Mouse (Mus musculus) E14TG2a.4 (cell line): Measurements from ENCODE around the gene Slc24a5.
A peak's percentile ranks its signal among the peaks of the same experiment; 100 is the strongest.
"Not testable (repeated sequence)": the region's sequence is repeated elsewhere in the genome, so short reads cannot be mapped to it uniquely, and the experiment has no call there.

Experiments
- H3K27me3 ChIP-seq: 2 replicates; pipeline ENCODE4 v1.6.1; 2014; ENCODE audit warnings: low read length, control low read depth; ENCODE audit not compliant: insufficient read depth
- H3K36me3 ChIP-seq: 2 replicates; pipeline ENCODE4 v1.6.1; 2014; ENCODE audit warnings: low read length, control low read depth; ENCODE audit not compliant: insufficient read depth
- H3K4me1 ChIP-seq: replicated peaks from 2 replicates; pipeline ENCODE4 v1.6.1; 2014; ENCODE audit warnings: low read depth, low read length, control low read depth
- H3K4me3 ChIP-seq: replicated peaks from 2 replicates; pipeline ENCODE4 v1.5.1; 2014; ENCODE audit warnings: mild to moderate bottlenecking, low read length
- H3K9me3 ChIP-seq: 2 replicates; pipeline ENCODE4 v1.6.1; 2014; ENCODE audit warnings: low read length, control low read depth
- CTCF ChIP-seq: conservative IDR thresholded peaks from 2 replicates; pipeline ENCODE4 v1.5.1; 2014; ENCODE audit warnings: low read length
- NANOG ChIP-seq: IDR thresholded peaks from 2 replicates; pipeline ENCODE4 v1.6.1; 2014; ENCODE audit warnings: borderline replicate concordance, low read length, mixed read lengths
- POU5F1 ChIP-seq: IDR thresholded peaks from 2 replicates; pipeline ENCODE4 v1.6.1; 2014; ENCODE audit warnings: low read length, borderline replicate concordance

The Slc24a5 gene

DNA sequence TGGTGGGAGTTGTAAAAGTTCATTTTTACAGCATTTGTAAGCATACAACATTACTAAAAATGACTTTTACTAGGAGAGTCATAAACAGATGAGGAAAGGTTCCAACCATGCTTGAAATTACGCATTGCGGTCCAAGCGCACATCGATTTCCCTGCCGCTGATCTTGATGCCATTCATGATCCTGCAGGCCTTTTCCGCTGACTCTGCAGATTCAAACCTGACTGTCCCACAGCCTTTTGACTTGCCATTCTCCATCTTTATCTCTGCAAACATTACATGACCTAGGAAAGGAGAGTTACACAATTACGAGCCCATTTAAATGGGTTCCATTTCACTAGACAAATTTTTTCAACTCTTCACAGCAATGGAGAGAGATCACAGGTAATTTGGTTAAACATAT is 20.8 kb downstream of the Slc24a5 start:
- Histone ChIP-seq H3K36me3 (peaks cover 88% of the 10 kb centered on the region), H3K4me3 (no peak overlapping the region), H3K27me3 (no peaks in the 10 kb centered on the region), H3K9me3 (no peaks in the 10 kb centered on the region), H3K4me1 (peaks cover 5% of the 10 kb centered on the region; the same call in 1 of the 2 replicates)
- TF ChIP-seq POU5F1 = no peak
- no peak for TF ChIP-seq NANOG
- no peak for TF ChIP-seq CTCF

DNA sequence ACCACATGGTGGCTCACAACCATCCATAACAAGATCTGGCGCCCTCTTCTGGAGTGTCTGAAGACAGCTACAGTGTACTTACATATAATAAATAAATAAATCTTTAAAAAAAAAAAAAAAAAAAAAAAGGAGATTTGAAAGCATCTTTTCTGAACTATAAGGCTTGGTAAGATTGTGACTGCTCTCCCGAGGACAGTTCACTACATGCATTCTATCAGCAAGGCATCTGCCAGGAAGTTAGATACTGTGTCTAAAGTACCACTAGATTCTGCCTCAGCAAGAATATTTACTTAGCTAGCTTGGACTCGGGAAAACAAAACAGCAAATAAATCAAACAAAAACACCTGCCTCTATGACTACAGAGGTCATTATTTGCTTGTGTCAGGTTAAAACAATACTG is 24.2 kb downstream of the Slc24a5 start:
- H3K9me3 ChIP-seq, H3K4me1 ChIP-seq, H3K4me3 ChIP-seq, H3K27me3 ChIP-seq: not testable (repeated sequence)
- peaks cover 87% of the 10 kb centered on the region for H3K36me3 ChIP-seq

DNA sequence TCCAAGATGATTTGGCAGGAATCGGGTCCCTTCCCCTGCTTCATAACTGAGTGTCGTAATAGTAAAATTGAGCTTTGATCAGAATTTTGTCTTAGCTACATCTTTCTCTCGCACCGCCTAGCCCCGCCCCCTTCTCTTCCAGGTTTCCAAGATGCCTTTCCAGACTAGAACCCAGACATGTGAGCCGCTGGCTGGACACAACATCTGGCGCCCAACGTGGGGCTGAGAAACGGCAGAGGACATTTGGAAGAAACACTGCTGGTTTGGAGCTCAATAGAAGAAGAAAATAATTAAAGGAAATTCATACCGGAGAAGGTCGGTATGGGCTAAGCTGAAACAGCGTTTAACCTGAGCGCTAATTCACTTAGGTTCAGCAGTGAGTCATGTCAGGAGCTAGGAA is 36.6 kb downstream of the Slc24a5 start:
- H3K4me3 ChIP-seq, H3K27me3 ChIP-seq: not testable (repeated sequence)

DNA sequence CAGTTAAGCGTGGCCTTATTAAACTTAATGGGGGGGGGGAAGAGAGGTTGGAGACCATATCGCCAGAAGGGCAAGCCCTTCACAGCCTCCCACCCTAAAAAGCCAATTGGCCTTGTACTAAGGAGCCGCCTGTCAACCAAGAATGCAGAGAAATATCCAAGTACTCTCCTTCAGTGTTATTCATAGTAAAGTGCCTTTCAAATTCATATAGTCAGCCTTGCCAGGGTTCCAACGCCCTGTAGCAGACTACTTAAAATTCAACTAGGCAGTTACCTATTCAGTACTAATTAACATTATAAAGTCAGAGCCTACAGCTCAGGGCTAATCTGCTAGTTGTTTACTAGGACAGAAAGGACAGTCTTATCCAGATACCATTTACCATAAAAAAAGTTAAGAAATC is 38.6 kb downstream of the Slc24a5 start:
- H3K4me3 ChIP-seq, H3K27me3 ChIP-seq, H3K4me1 ChIP-seq: not testable (repeated sequence)
- Histone ChIP-seq H3K36me3 (peaks cover 85% of the 10 kb centered on the region), H3K9me3 (peaks cover 62% of the 10 kb centered on the region)

More for the DNA sequence above, 36.6 kb downstream of the Slc24a5 start:
- peaks cover 85% of the 10 kb centered on the region for H3K36me3 ChIP-seq
- H3K9me3 ChIP-seq = peaks cover 61% of the 10 kb centered on the region
- H3K4me1 ChIP-seq = not testable (repeated sequence)

DNA sequence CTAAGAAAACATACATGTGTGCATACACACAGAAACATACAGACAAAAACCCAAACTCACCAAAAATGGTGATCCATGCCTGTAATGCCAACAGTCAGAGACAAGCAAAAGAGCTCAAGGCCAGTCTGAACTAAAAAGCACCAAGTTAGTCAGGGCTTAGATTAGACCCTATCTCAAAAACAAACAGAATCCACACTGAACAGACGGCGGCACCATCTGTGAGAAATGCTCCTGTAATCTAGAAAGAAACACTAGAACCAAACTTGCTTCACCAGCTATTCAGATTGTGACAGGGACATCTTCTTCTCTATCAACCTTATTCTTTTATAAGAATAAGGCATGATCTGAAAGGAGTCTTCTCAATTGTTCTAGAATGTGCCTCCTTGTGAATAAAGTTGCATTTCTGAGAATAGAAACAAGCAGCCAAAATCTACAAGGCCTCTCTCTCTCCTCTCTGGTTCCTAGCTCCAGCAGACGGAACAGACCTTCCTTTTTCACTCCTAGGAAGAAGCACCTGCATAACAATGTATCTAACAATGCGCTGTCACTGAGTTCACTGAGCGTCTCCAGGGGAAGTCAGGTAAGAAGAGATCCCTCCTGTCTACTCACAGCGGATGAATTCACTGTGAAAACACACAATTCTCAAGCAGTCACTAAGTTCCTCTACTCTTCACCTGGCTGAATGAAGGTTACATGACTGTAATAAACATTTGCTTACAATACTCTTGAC is 51.6 kb downstream of the Slc24a5 start:
- Histone ChIP-seq H3K27me3 (no peaks in the 10 kb centered on the region), H3K9me3 (no peaks in the 10 kb centered on the region), H3K36me3 (peaks cover 42% of the 10 kb centered on the region), H3K4me3 (peak overlapping the region; percentile 35; the same call in 1 of the 2 replicates), H3K4me1 (peaks cover 51% of the 10 kb centered on the region)
- peak; percentile 96 for TF ChIP-seq POU5F1
- TF ChIP-seq CTCF = no peak
- TF ChIP-seq NANOG = no peak; the same call in 1 of the 2 replicates

DNA sequence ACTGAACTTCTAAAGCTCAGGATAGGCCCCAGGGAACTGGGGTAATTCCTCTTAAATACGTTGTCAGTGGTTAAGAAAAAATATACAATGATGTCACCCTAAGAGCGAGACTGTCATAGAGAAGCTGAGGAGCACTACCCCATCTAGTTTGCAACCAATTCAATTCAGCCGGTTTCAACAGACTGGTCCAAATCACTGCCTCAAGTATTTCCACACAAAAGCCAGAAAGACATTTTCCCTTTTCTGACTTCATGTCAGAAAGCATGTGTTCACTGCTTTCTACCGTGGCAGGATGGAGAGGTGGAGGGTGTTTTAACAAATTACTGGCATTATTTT is 54.3 kb downstream of the Slc24a5 start:
- Histone ChIP-seq H3K27me3 (no peaks in the 10 kb centered on the region), H3K4me3 (peak overlapping the region; percentile 87)
- no peak for TF ChIP-seq POU5F1
- TF ChIP-seq CTCF = no peak
- TF ChIP-seq NANOG = no peak

DNA sequence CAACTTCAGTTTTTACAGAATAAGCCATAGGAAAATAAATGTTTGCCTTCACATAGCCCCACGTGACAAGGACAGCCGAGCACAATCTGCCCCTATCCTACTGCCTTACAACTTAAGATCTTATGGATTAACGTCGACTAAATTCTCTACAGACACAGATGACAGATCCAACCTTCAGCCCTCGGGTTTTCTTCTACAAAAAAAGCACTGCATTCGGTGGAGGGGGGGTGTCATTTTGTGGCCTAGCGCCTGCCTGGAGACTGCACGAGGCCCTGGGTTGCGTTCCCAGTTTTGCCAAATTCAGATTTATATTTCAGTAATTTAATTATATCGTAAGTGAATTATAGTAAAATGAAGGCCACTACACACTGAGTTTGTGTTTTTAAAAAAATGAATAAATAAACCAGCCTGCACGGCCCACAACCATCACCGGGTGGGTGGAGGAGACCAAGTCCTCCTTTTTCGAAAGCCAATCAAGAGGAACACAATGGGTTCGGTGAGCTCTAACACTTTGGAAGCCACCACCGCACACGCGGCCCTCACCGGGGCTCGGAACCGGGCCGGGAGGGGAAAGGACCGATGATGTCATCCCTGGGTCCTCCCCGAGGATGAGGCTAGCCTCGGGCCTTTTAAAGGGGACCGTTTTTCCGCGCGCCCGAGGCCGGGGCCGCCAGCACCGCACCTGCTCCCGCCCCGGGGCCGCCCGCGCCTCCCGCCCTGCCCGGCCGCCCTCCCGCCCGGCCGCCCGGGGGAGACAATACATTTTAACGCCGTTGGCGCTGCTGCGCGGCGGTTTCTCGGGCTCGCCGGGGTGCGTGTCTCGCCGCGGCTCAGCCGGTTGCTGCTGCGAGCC is 54.9 kb downstream of the Slc24a5 start:
- TF ChIP-seq CTCF (no peak), NANOG (no peak), POU5F1 (no peak)
- no peaks in the 10 kb centered on the region for H3K27me3 ChIP-seq
- H3K9me3 ChIP-seq = no peaks in the 10 kb centered on the region
- H3K36me3 ChIP-seq = peaks cover 19% of the 10 kb centered on the region; the same call in 1 of the 2 replicates
- peak overlapping the region; percentile 87 for H3K4me3 ChIP-seq
- H3K4me1 ChIP-seq = peaks cover 66% of the 10 kb centered on the region

More for the DNA sequence above, 54.3 kb downstream of the Slc24a5 start:
- no peaks in the 10 kb centered on the region for H3K9me3 ChIP-seq
- H3K4me1 ChIP-seq = peaks cover 66% of the 10 kb centered on the region
- peaks cover 19% of the 10 kb centered on the region; the same call in 1 of the 2 replicates for H3K36me3 ChIP-seq

DNA sequence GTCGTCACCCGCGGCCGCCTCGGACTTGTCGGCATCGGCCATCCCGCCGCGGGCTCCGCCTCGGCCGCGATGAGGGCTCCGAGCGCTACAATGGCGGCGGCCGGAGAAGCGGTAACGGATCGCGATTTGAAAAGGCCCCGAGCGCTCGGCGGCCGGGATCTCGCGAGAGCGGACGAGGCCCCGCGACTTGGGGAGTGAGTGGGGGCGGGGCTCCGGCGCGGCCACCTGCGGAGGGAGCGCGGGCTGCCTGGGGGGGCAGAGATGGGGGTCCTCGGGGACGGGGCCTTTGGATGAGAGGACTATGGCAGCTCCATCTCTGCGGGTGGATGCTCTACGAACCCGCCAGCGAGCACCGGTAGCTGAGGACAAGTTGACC is 55.5 kb downstream of the Slc24a5 start, which contains the start of gene Myef2:
Gene Myef2, minus strand, starts transcription at position 185 of the 376 bp plus-strand sequence.
- H3K36me3 ChIP-seq = peaks cover 19% of the 10 kb centered on the region; the same call in 1 of the 2 replicates
- no peaks in the 10 kb centered on the region for H3K9me3 ChIP-seq
- H3K27me3 ChIP-seq = no peaks in the 10 kb centered on the region
- H3K4me1 ChIP-seq = peaks cover 62% of the 10 kb centered on the region
- peak within 1 kb of the TSS; percentile 87 for H3K4me3 ChIP-seq
- TF ChIP-seq NANOG = no peak
- TF ChIP-seq POU5F1 = no peak
- TF ChIP-seq CTCF = no peak

DNA sequence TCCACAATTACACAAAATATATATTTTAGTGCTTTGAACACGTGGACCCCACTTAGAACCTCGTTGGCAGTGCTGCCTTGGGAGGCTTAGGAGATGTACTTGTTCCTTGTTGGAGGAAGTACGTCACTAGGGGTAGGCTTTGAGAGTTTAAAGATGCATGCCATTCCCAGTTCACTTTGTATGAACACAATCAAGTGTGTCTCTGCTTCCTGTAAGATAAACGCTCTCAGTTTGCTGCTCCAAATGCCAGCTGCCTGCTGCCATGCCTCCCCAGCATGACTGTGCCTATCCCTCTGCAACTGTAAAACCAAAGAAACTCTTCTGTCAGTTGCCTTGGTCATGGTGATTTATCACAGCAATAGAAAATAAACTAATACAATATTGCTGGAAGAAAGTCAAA is 57.9 kb downstream of the Slc24a5 start:
- no peaks in the 10 kb centered on the region for H3K9me3 ChIP-seq
- peak overlapping the region; percentile 43; the same call in 1 of the 2 replicates for H3K4me3 ChIP-seq
- TF ChIP-seq CTCF (no peak), NANOG (no peak), POU5F1 (no peak)
- no peaks in the 10 kb centered on the region; the same call in 1 of the 2 replicates for H3K27me3 ChIP-seq
- peaks cover 40% of the 10 kb centered on the region for H3K4me1 ChIP-seq
- peaks cover 10% of the 10 kb centered on the region; the same call in 1 of the 2 replicates for H3K36me3 ChIP-seq
